Mouse (Mus musculus): ENCODE results near the gene Sec1. TPM values are rescaled to one million over a fixed set of nuclear protein-coding genes. Genes with fewer than 3 reads are reported as not detected.
A peak's percentile ranks its signal among the peaks of the same experiment; 100 is the strongest.

The Sec1 gene
- polyA plus RNA-seq, 1 experiment from 2014 or later = 0.74 TPM

GRCm38 (mm10) chr7:45714630-45715089 lies 20.5 kb upstream of the Sec1 start:
- WGBS = 10% methylated on average over 14 of the region's 14 CpGs

GRCm38 (mm10) chr7:45713881-45714520 lies 19.8 kb upstream of the Sec1 start:
- Histone ChIP-seq H3K36me3 (ENCODE audit: control insufficient read depth, insufficient read depth, low read length) (peaks cover 26% of the 10 kb centered on the region), H3K4me3 (ENCODE audit: low read length) (peak overlapping the region; percentile 64), H3K9me3 (ENCODE audit: control insufficient read depth, low read length) (no peaks in the 10 kb centered on the region), H3K27me3 (ENCODE audit: control insufficient read depth, insufficient read depth, low read depth, low read length) (no peaks in the 10 kb centered on the region), H3K4me1 (replicated peaks; ENCODE audit: control insufficient read depth, insufficient read depth, low read length) (peaks cover 27% of the 10 kb centered on the region), H3K27ac (ENCODE audit: low read length) (peak overlapping the region; percentile 53; the same call in 1 of the 2 replicates), H3K9ac (ENCODE audit: low read length) (peak overlapping the region; percentile 74), H3K4me2 (ENCODE audit: low read depth, low read length) (peak overlapping the region; percentile 89)
- no peak for ATAC-seq (ENCODE audit: low read depth)
- 76% methylated on average over 6 of the region's 6 CpGs for WGBS

More at GRCm38 (mm10) chr7:45714630-45715089, 20.5 kb upstream of the Sec1 start:
- peak overlapping the region; percentile 89 for H3K4me2 ChIP-seq (ENCODE audit: low read depth, low read length)
- peak overlapping the region; percentile 64 for H3K4me3 ChIP-seq (ENCODE audit: low read length)
- H3K27me3 ChIP-seq (ENCODE audit: control insufficient read depth, insufficient read depth, low read depth, low read length) = no peaks in the 10 kb centered on the region
- peak; percentile 39 for ATAC-seq (ENCODE audit: low read depth)
- H3K27ac ChIP-seq (ENCODE audit: low read length) = peak overlapping the region; percentile 53
- peak overlapping the region; percentile 74 for H3K9ac ChIP-seq (ENCODE audit: low read length)
- H3K9me3 ChIP-seq (ENCODE audit: control insufficient read depth, low read length) = no peaks in the 10 kb centered on the region
- peaks cover 33% of the 10 kb centered on the region for H3K4me1 ChIP-seq (replicated peaks; ENCODE audit: control insufficient read depth, insufficient read depth, low read length)
- H3K36me3 ChIP-seq (ENCODE audit: control insufficient read depth, insufficient read depth, low read length) = peaks cover 30% of the 10 kb centered on the region

- Histone ChIP-seq H3K4me2 (ENCODE audit: low read depth, low read length) (no peak overlapping the region), H3K4me3 (ENCODE audit: low read length) (no peak overlapping the region), H3K36me3 (ENCODE audit: control insufficient read depth, insufficient read depth, low read length) (peaks cover 26% of the 10 kb centered on the region), H3K4me1 (replicated peaks; ENCODE audit: control insufficient read depth, insufficient read depth, low read length) (peaks cover 30% of the 10 kb centered on the region), H3K27me3 (ENCODE audit: control insufficient read depth, insufficient read depth, low read depth, low read length) (no peaks in the 10 kb centered on the region), H3K9me3 (ENCODE audit: control insufficient read depth, low read length) (no peaks in the 10 kb centered on the region), H3K27ac (ENCODE audit: low read length) (no peak overlapping the region), H3K9ac (ENCODE audit: low read length) (no peak overlapping the region)
- 90% methylated on average over 16 of the region's 16 CpGs for WGBS
- ATAC-seq (ENCODE audit: low read depth) = no peak
Measured at GRCm38 (mm10) chr7:45713396-45713795, 19.2 kb upstream of the Sec1 start.

- H3K4me3 ChIP-seq (ENCODE audit: low read length) = no peak overlapping the region
- H3K4me2 ChIP-seq (ENCODE audit: low read depth, low read length) = no peak overlapping the region
- no peak overlapping the region for H3K27ac ChIP-seq (ENCODE audit: low read length)
- no peak for ATAC-seq (ENCODE audit: low read depth)
- H3K9ac ChIP-seq (ENCODE audit: low read length) = no peak overlapping the region
- no peaks in the 10 kb centered on the region for H3K27me3 ChIP-seq (ENCODE audit: control insufficient read depth, insufficient read depth, low read depth, low read length)
- H3K36me3 ChIP-seq (ENCODE audit: control insufficient read depth, insufficient read depth, low read length) = peaks cover 26% of the 10 kb centered on the region
- 79% methylated on average over 21 of the region's 21 CpGs for WGBS
- H3K9me3 ChIP-seq (ENCODE audit: control insufficient read depth, low read length) = no peaks in the 10 kb centered on the region
- H3K4me1 ChIP-seq (replicated peaks; ENCODE audit: control insufficient read depth, insufficient read depth, low read length) = peaks cover 42% of the 10 kb centered on the region
Measured at GRCm38 (mm10) chr7:45712022-45712757, 18.0 kb upstream of the Sec1 start.

GRCm38 (mm10) chr7:45711316-45712021 lies 17.3 kb upstream of the Sec1 start:
- Histone ChIP-seq H3K4me2 (ENCODE audit: low read depth, low read length) (no peak overlapping the region), H3K27me3 (ENCODE audit: control insufficient read depth, insufficient read depth, low read depth, low read length) (no peaks in the 10 kb centered on the region), H3K36me3 (ENCODE audit: control insufficient read depth, insufficient read depth, low read length) (peaks cover 26% of the 10 kb centered on the region), H3K4me3 (ENCODE audit: low read length) (no peak overlapping the region), H3K4me1 (replicated peaks; ENCODE audit: control insufficient read depth, insufficient read depth, low read length) (peaks cover 37% of the 10 kb centered on the region), H3K27ac (ENCODE audit: low read length) (no peak overlapping the region), H3K9me3 (ENCODE audit: control insufficient read depth, low read length) (no peaks in the 10 kb centered on the region), H3K9ac (ENCODE audit: low read length) (no peak overlapping the region)
- WGBS = 88% methylated on average over 24 of the region's 24 CpGs
- ATAC-seq (ENCODE audit: low read depth) = no peak

- peaks cover 39% of the 10 kb centered on the region for H3K4me1 ChIP-seq (replicated peaks; ENCODE audit: control insufficient read depth, insufficient read depth, low read length)
- 89% methylated on average over 20 of the region's 20 CpGs for WGBS
Measured at GRCm38 (mm10) chr7:45710477-45711191, 16.4 kb upstream of the Sec1 start.

GRCm38 (mm10) chr7:45709677-45710355 lies 15.6 kb upstream of the Sec1 start:
- peaks cover 41% of the 10 kb centered on the region for H3K4me1 ChIP-seq (replicated peaks; ENCODE audit: control insufficient read depth, insufficient read depth, low read length)
- H3K27me3 ChIP-seq (ENCODE audit: control insufficient read depth, insufficient read depth, low read depth, low read length) = no peaks in the 10 kb centered on the region
- H3K9me3 ChIP-seq (ENCODE audit: control insufficient read depth, low read length) = no peaks in the 10 kb centered on the region

More at GRCm38 (mm10) chr7:45710477-45711191, 16.4 kb upstream of the Sec1 start:
- ATAC-seq (ENCODE audit: low read depth) = no peak
- H3K9ac ChIP-seq (ENCODE audit: low read length) = no peak overlapping the region
- H3K4me3 ChIP-seq (ENCODE audit: low read length) = no peak overlapping the region
- H3K27me3 ChIP-seq (ENCODE audit: control insufficient read depth, insufficient read depth, low read depth, low read length) = no peaks in the 10 kb centered on the region
- H3K36me3 ChIP-seq (ENCODE audit: control insufficient read depth, insufficient read depth, low read length) = peaks cover 26% of the 10 kb centered on the region
- no peaks in the 10 kb centered on the region for H3K9me3 ChIP-seq (ENCODE audit: control insufficient read depth, low read length)
- no peak overlapping the region for H3K4me2 ChIP-seq (ENCODE audit: low read depth, low read length)
- no peak overlapping the region for H3K27ac ChIP-seq (ENCODE audit: low read length)

GRCm38 (mm10) chr7:45709036-45709435 lies 14.8 kb upstream of the Sec1 start:
- WGBS = 38% methylated on average over 6 of the region's 6 CpGs
- H3K27ac ChIP-seq (ENCODE audit: low read length) = no peak overlapping the region
- no peak overlapping the region for H3K4me2 ChIP-seq (ENCODE audit: low read depth, low read length)

More at GRCm38 (mm10) chr7:45709677-45710355, 15.6 kb upstream of the Sec1 start:
- Histone ChIP-seq H3K36me3 (ENCODE audit: control insufficient read depth, insufficient read depth, low read length) (peaks cover 26% of the 10 kb centered on the region), H3K27ac (ENCODE audit: low read length) (no peak overlapping the region), H3K4me2 (ENCODE audit: low read depth, low read length) (no peak overlapping the region), H3K4me3 (ENCODE audit: low read length) (no peak overlapping the region), H3K9ac (ENCODE audit: low read length) (no peak overlapping the region)
- no peak for ATAC-seq (ENCODE audit: low read depth)
- 55% methylated on average over 14 of the region's 14 CpGs for WGBS

More at GRCm38 (mm10) chr7:45709036-45709435, 14.8 kb upstream of the Sec1 start:
- Histone ChIP-seq H3K36me3 (ENCODE audit: control insufficient read depth, insufficient read depth, low read length) (peaks cover 26% of the 10 kb centered on the region), H3K27me3 (ENCODE audit: control insufficient read depth, insufficient read depth, low read depth, low read length) (no peaks in the 10 kb centered on the region), H3K9ac (ENCODE audit: low read length) (no peak overlapping the region), H3K9me3 (ENCODE audit: control insufficient read depth, low read length) (no peaks in the 10 kb centered on the region), H3K4me1 (replicated peaks; ENCODE audit: control insufficient read depth, insufficient read depth, low read length) (peaks cover 38% of the 10 kb centered on the region), H3K4me3 (ENCODE audit: low read length) (no peak overlapping the region)
- ATAC-seq (ENCODE audit: low read depth) = no peak
